ENCODE assay signal across 47 mouse cellular contexts in genomic region chr11:88977188-88977587, GRCm38 (mm10). TPM values are rescaled to one million over a fixed set of nuclear protein-coding genes. Genes with fewer than 3 reads are reported as not detected.
"Had no signal": no experiment of that assay in that cellular context is flagged by ENCODE, and none has a peak within 500 bp of the region (broad histone marks: within the 10 kb centered on the region; RNA-seq: fewer than 3 reads in every experiment).

No protein-coding gene starts in this region.

- DNase-seq: left cerebral cortex, postnatal 4 days; liver; liver, embryonic 13.5 days; liver, postnatal 0 days; lung, adult 18-20 months; lung, adult 2 months; lung, embryonic 14.5 days; lung, postnatal 10 days; lung, postnatal 14 days; lung, postnatal 36 days; lung, postnatal 4 days; midbrain, embryonic 14.5 days had no signal

- H3K27me3 ChIP-seq: limb, embryonic 12.5 days; limb, embryonic 13.5 days; limb, embryonic 15.5 days; liver, embryonic 12.5 days; liver, embryonic 13.5 days; liver, embryonic 15.5 days; lung, embryonic 15.5 days; megakaryocyte, embryonic 14.5 days; midbrain, embryonic 12.5 days; midbrain, embryonic 13.5 days; midbrain, embryonic 15.5 days; neural tube, embryonic 12.5 days had no signal

- H3K27ac ChIP-seq: limb, embryonic 10.5 days; limb, embryonic 12.5 days; limb, embryonic 13.5 days; limb, embryonic 15.5 days; liver, embryonic 12.5 days; liver, embryonic 13.5 days; liver, embryonic 14.5 days; liver, embryonic 15.5 days; lung, embryonic 15.5 days; macrophage; midbrain, embryonic 10.5 days; midbrain, embryonic 12.5 days; midbrain, embryonic 13.5 days; midbrain, embryonic 15.5 days; neural tube, embryonic 12.5 days had no signal

- H3K4me3 ChIP-seq: limb, embryonic 10.5 days; limb, embryonic 12.5 days; limb, embryonic 13.5 days; limb, embryonic 15.5 days; liver, embryonic 12.5 days; liver, embryonic 13.5 days; liver, embryonic 15.5 days; lung, embryonic 15.5 days; megakaryocyte, embryonic 14.5 days; midbrain, embryonic 10.5 days; midbrain, embryonic 12.5 days; midbrain, embryonic 13.5 days; midbrain, embryonic 15.5 days; myocyte; neural tube, embryonic 12.5 days had no signal

RNA-seq across cellular contexts. Expression of gene Elobl, which starts 10.5 kb away (rescaled TPM):
- total RNA-seq: left cerebral cortex, postnatal 10 days; left cerebral cortex, postnatal 14 days; left cerebral cortex, postnatal 25 days; left cerebral cortex, postnatal 36 days; left cerebral cortex, postnatal 4 days; liver, adult 2 months; megakaryocyte progenitor cell, adult 5-6 weeks; megakaryocyte, adult 5-6 weeks; megakaryocyte-erythroid progenitor cell, adult 5-6 weeks; monocyte, adult 5-6 weeks had no signal
- polyA plus RNA-seq: limb, embryonic 10.5 days; limb, embryonic 11.5 days; limb, embryonic 12.5 days; limb, embryonic 13.5 days; limb, embryonic 14.5 days; limb, embryonic 15.5 days; liver, embryonic 11.5 days; liver, embryonic 12.5 days; liver, embryonic 13.5 days; liver, embryonic 14.5 days; liver, embryonic 15.5 days; liver, embryonic 16.5 days; liver, postnatal 0 days; lung, embryonic 14.5 days; lung, embryonic 15.5 days; lung, embryonic 16.5 days; lung, postnatal 0 days; macrophage; midbrain, embryonic 10.5 days; midbrain, embryonic 11.5 days; midbrain, embryonic 12.5 days; midbrain, embryonic 13.5 days; midbrain, embryonic 14.5 days; midbrain, embryonic 15.5 days; midbrain, embryonic 16.5 days; midbrain, postnatal 0 days; neural tube, embryonic 11.5 days; neural tube, embryonic 12.5 days had no signal
